Mouse (Mus musculus): ENCODE results near the gene Mcfd2.

Mcfd2 gene

GRCm38 (mm10) chr17:87236725-87237650, 28.7 kb downstream of the Mcfd2 start:
- DNase-seq = no peak

- DNase-seq = no peak
Measured at GRCm38 (mm10) chr17:87235019-87235418, 30.7 kb downstream of the Mcfd2 start.

- no peak for DNase-seq
Measured at GRCm38 (mm10) chr17:87227878-87228277, 37.9 kb downstream of the Mcfd2 start.

GRCm38 (mm10) chr17:87226079-87226640, 39.6 kb downstream of the Mcfd2 start:
- DNase-seq = no peak

- DNase-seq = no peak
Measured at GRCm38 (mm10) chr17:87225384-87225783, 40.4 kb downstream of the Mcfd2 start.

GRCm38 (mm10) chr17:87224461-87224860, 41.3 kb downstream of the Mcfd2 start:
- no peak for DNase-seq

GRCm38 (mm10) chr17:87219456-87219855, 46.3 kb downstream of the Mcfd2 start:
- DNase-seq = no peak

GRCm38 (mm10) chr17:87214523-87214922, 51.2 kb downstream of the Mcfd2 start:
- DNase-seq = no peak

- no peak for DNase-seq
Measured at GRCm38 (mm10) chr17:87210525-87210924, 55.2 kb downstream of the Mcfd2 start.

GRCm38 (mm10) chr17:87206885-87207284, 58.9 kb downstream of the Mcfd2 start:
- DNase-seq = no peak

Measured in cerebellum, postnatal 36 days (tissue).